Mouse (Mus musculus) lung, postnatal 0 days (tissue): ENCODE measurements around the gene Srsf2.

Experiments
- CTCF ChIP-seq: IDR thresholded peaks from 2 replicates; pipeline ENCODE4 v1.5.1; 2016; ENCODE audit warnings: antibody characterized with exemption, mild to moderate bottlenecking
- EP300 ChIP-seq: IDR thresholded peaks from 2 replicates; pipeline ENCODE4 v1.6.1; 2016; ENCODE audit warnings: antibody characterized with exemption, mild to moderate bottlenecking, control low read depth

DNA sequence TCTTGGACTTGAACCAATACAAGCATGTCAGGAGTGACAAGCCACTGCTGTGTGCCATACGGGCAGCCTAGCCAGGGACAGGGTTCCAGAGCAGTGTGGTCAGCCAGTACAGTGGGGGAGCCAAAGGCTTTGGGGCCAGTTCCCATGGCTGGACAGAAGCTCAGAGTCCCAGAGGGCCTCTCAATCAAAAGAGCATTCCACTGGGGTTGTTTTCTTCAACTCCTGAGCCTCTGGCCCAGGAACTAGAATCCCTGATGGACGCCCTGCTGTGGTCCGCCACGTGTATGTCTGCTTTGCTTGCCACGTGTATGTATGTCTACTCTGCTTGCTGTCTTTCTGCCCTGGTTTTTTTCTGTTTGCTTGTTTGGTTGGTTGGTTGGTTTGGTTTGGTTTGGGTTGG, 51.8 kb downstream of the Srsf2 start:
- no peak for TF ChIP-seq CTCF
- no peak for TF ChIP-seq EP300
